ENCODE assay signal across 41 mouse cellular contexts in genomic region chr4:61789699-61790098, GRCm38 (mm10). TPM values are rescaled to one million over a fixed set of nuclear protein-coding genes. Genes with fewer than 3 reads are reported as not detected.
"Had no signal": no experiment of that assay in that cellular context is flagged by ENCODE, and none has a peak within 500 bp of the region (broad histone marks: within the 10 kb centered on the region; RNA-seq: fewer than 3 reads in every experiment).

No protein-coding gene starts in this region.

RNA-seq across cellular contexts. Expression of gene Mup19, which starts 7.6 kb away (rescaled TPM):
- total RNA-seq: heart, postnatal 10 days; heart, postnatal 14 days; heart, postnatal 25 days; heart, postnatal 36 days; heart, postnatal 4 days; hematopoietic stem cell, adult 5-6 weeks; hindbrain, postnatal 0 days; layer of hippocampus, adult 18-20 months; layer of hippocampus, adult 2 months; layer of hippocampus, adult 8-10 months; layer of hippocampus, postnatal 10 days; layer of hippocampus, postnatal 14 days; layer of hippocampus, postnatal 25 days; layer of hippocampus, postnatal 36 days; left cerebral cortex, adult 18-20 months had no signal
- polyA plus RNA-seq: heart, embryonic 10.5 days; heart, embryonic 11.5 days; heart, embryonic 12.5 days; heart, embryonic 13.5 days; heart, embryonic 14.5 days; heart, embryonic 15.5 days; heart, embryonic 16.5 days; heart, postnatal 0 days; hindbrain, embryonic 10.5 days; hindbrain, embryonic 11.5 days; hindbrain, embryonic 12.5 days; hindbrain, embryonic 13.5 days; hindbrain, embryonic 14.5 days; hindbrain, embryonic 15.5 days; hindbrain, embryonic 16.5 days; hindbrain, postnatal 0 days; inflammation-experienced regulatory T-cells, adult 6 months; intestine, embryonic 14.5 days; intestine, embryonic 15.5 days; intestine, embryonic 16.5 days; intestine, postnatal 0 days; kidney, adult 2 months; kidney, embryonic 14.5 days; kidney, embryonic 15.5 days; kidney, embryonic 16.5 days; kidney, postnatal 0 days; large intestine, adult 2 months had no signal

RNA-seq across cellular contexts. Expression of gene Mup5, which starts 45.3 kb away (rescaled TPM):
- total RNA-seq: heart, postnatal 10 days; heart, postnatal 14 days; heart, postnatal 25 days; heart, postnatal 36 days; heart, postnatal 4 days; hematopoietic stem cell, adult 5-6 weeks; hindbrain, postnatal 0 days; layer of hippocampus, adult 18-20 months; layer of hippocampus, adult 2 months; layer of hippocampus, adult 8-10 months; layer of hippocampus, postnatal 10 days; layer of hippocampus, postnatal 14 days; layer of hippocampus, postnatal 25 days; layer of hippocampus, postnatal 36 days; left cerebral cortex, adult 18-20 months had no signal
- polyA plus RNA-seq: heart, embryonic 10.5 days; heart, embryonic 11.5 days; heart, embryonic 12.5 days; heart, embryonic 13.5 days; heart, embryonic 14.5 days; heart, embryonic 15.5 days; heart, embryonic 16.5 days; heart, postnatal 0 days; hindbrain, embryonic 10.5 days; hindbrain, embryonic 11.5 days; hindbrain, embryonic 12.5 days; hindbrain, embryonic 13.5 days; hindbrain, embryonic 14.5 days; hindbrain, embryonic 15.5 days; hindbrain, embryonic 16.5 days; hindbrain, postnatal 0 days; inflammation-experienced regulatory T-cells, adult 6 months; intestine, embryonic 14.5 days; intestine, embryonic 15.5 days; intestine, embryonic 16.5 days; intestine, postnatal 0 days; kidney, adult 2 months; kidney, embryonic 14.5 days; kidney, embryonic 15.5 days; kidney, embryonic 16.5 days; kidney, postnatal 0 days; large intestine, adult 2 months had no signal
